Comparison of ENCODE assay signal across 25 mouse cellular contexts in the genomic region with DNA sequence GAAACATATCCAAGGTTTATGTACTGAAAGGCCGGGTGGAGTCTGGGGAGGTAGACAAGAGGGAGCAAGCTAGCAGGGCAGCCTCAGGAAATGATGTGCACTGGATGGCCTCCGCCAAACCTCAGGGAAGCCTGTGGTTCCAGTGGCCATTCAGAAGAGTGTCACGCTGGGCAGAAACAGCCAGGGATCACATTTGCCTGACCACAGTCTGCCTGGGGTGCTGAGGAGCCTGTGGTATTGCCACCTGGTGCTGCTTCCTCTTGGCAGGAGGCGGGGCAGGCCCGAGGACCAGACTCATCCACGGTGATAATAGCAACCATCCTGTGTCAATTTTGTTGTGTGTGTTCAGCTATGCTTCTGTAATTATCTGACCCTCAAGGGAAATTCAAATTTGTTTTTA. TPM values are rescaled to one million over a fixed set of nuclear protein-coding genes. Genes with fewer than 3 reads are reported as not detected.
A peak's percentile ranks its signal among the peaks of the same experiment; 100 is the strongest.
DNase-seq lines count a peak whose midpoint lies in the region; ATAC-seq and TF ChIP-seq lines count a peak whose summit lies in the region.
"Had no signal": no experiment of that assay in that cellular context is flagged by ENCODE, and none has a peak within 500 bp of the region (broad histone marks: within the 10 kb centered on the region; RNA-seq: fewer than 3 reads in every experiment).

No protein-coding gene starts in this region.

- H3K27me3 ChIP-seq in C2C12 (ENCODE audit: control insufficient read depth, insufficient read depth, insufficient read length) (no peaks in the 10 kb centered on the region), myocyte (ENCODE audit: control insufficient read depth, insufficient read depth, insufficient read length) (no peaks in the 10 kb centered on the region)
- H3K27me3 ChIP-seq in embryonic facial prominence, embryonic 14.5 days (replicated peaks; ENCODE audit: control insufficient read depth, insufficient read depth, low read length): no peaks in the 10 kb centered on the region
- H3K27me3 ChIP-seq: heart, embryonic 15.5 days; intestine, embryonic 15.5 days; midbrain, embryonic 12.5 days had no signal

- no peak overlapping the region for H3K4me3 ChIP-seq in C2C12 (ENCODE audit: insufficient read depth, poor library complexity, severe bottlenecking)
- H3K4me3 ChIP-seq in embryonic facial prominence, embryonic 14.5 days (ENCODE audit: low read depth, low read length): no peak overlapping the region
- no peak overlapping the region for H3K4me3 ChIP-seq in myocyte
- H3K4me3 ChIP-seq: forebrain, embryonic 10.5 days; heart, embryonic 15.5 days; intestine, embryonic 15.5 days; limb, embryonic 10.5 days; midbrain, embryonic 12.5 days had no signal

- no peak overlapping the region for H3K27ac ChIP-seq in embryonic facial prominence, embryonic 14.5 days (replicated peaks; ENCODE audit: low read depth, low read length)
- H3K27ac ChIP-seq: forebrain, embryonic 10.5 days; heart, embryonic 15.5 days; intestine, embryonic 15.5 days; limb, embryonic 10.5 days; macrophage; midbrain, embryonic 12.5 days; stomach, postnatal 0 days had no signal

- H3K79me2 ChIP-seq in C2C12 (ENCODE audit: control insufficient read depth, insufficient read depth) (no peaks in the 10 kb centered on the region), myocyte (ENCODE audit: control insufficient read depth, insufficient read depth) (no peaks in the 10 kb centered on the region)

- no peaks in the 10 kb centered on the region for H3K9me3 ChIP-seq in embryonic facial prominence, embryonic 14.5 days (ENCODE audit: control insufficient read depth, low read length)
- H3K9me3 ChIP-seq: forebrain, embryonic 10.5 days; heart, embryonic 15.5 days; intestine, embryonic 15.5 days; limb, embryonic 10.5 days; midbrain, embryonic 12.5 days had no signal

- WGBS in embryonic facial prominence, embryonic 14.5 days: 45% methylated on average over 6 of the region's 6 CpGs

- no peak overlapping the region for H3K9ac ChIP-seq in embryonic facial prominence, embryonic 14.5 days (ENCODE audit: low read depth, low read length)
- H3K9ac ChIP-seq: heart, embryonic 15.5 days; intestine, embryonic 15.5 days; midbrain, embryonic 12.5 days had no signal

- no peak for TF ChIP-seq POLR2A in myocyte (IDR thresholded peaks at IDR 0.05; ENCODE audit: insufficient read length, low read depth)

- ATAC-seq in embryonic facial prominence, embryonic 14.5 days (ENCODE audit: low read depth): 0 out of 2 replicates have a peak, but pooled peaks have one; percentile 22
- ATAC-seq in megakaryocyte-erythroid progenitor cell, adult 5-6 weeks (replicated peaks; ENCODE audit: low FRiP score, low TSS enrichment, poor library complexity, severe bottlenecking): no peak
- ATAC-seq: forebrain, embryonic 16.5 days; hindbrain, embryonic 16.5 days; intestine, embryonic 15.5 days; lung, postnatal 0 days had no signal

- H3K79me3 ChIP-seq in C2C12 (ENCODE audit: low read depth): no peaks in the 10 kb centered on the region

- H3K4me2 ChIP-seq in embryonic facial prominence, embryonic 14.5 days (ENCODE audit: low read depth, low read length): no peak overlapping the region
- H3K4me2 ChIP-seq in myocyte (ENCODE audit: low read depth): peak overlapping the region; percentile 64
- H3K4me2 ChIP-seq: heart, embryonic 15.5 days; intestine, embryonic 15.5 days; midbrain, embryonic 12.5 days had no signal

- H3K36me3 ChIP-seq in C2C12 (ENCODE audit: control insufficient read depth, insufficient read depth) (no peaks in the 10 kb centered on the region), myocyte (ENCODE audit: control insufficient read depth, insufficient read depth) (no peaks in the 10 kb centered on the region)
- no peaks in the 10 kb centered on the region for H3K36me3 ChIP-seq in embryonic facial prominence, embryonic 14.5 days (ENCODE audit: control insufficient read depth, insufficient read depth, low read length)
- H3K36me3 ChIP-seq: forebrain, embryonic 10.5 days; heart, embryonic 15.5 days; intestine, embryonic 15.5 days; limb, embryonic 10.5 days; midbrain, embryonic 12.5 days had no signal

- peaks cover 2% of the 10 kb centered on the region for H3K4me1 ChIP-seq in embryonic facial prominence, embryonic 14.5 days (ENCODE audit: control insufficient read depth, insufficient read depth, low read length)
- H3K4me1 ChIP-seq: intestine, embryonic 15.5 days had no signal

- DNase-seq in heart, adult 11 months: peak; percentile 73
- DNase-seq in heart, adult 18-20 months: no peak
- no peak for DNase-seq in embryonic facial prominence, embryonic 14.5 days (ENCODE audit: low spot score)
- DNase-seq in cerebellum, postnatal 36 days: no peak
- DNase-seq: adrenal gland, postnatal 36 days; B cell, adult 2 months; cerebellum, postnatal 14 days; gastrocnemius, postnatal 10 days; heart, postnatal 36 days; kidney, adult 8-10 months; kidney, postnatal 10 days; liver had no signal

- TF ChIP-seq CTCF in C2C12 (IDR thresholded peaks at IDR 0.05; ENCODE audit: control insufficient read depth, insufficient read depth, insufficient read length): no peak

- H3ac ChIP-seq in C2C12 (ENCODE audit: control insufficient read depth, insufficient read length, low read depth): no peak overlapping the region
- no peak overlapping the region for H3ac ChIP-seq in myocyte (ENCODE audit: control insufficient read depth, insufficient read length)

TF ChIP-seq in C2C12, 6 proteins besides CTCF, POLR2A, EP300 and RAD21:
- TF ChIP-seq MYOG (IDR thresholded peaks at IDR 0.05; ENCODE audit: control insufficient read depth, extremely low read depth, insufficient read length) (no peak), FOSL1 (IDR thresholded peaks at IDR 0.05; ENCODE audit: insufficient read depth, low read length, poor library complexity, severe bottlenecking) (no peak), MYOD1 (IDR thresholded peaks at IDR 0.05; ENCODE audit: control insufficient read depth, insufficient read length, low read depth) (peak; percentile 94), CEBPB (IDR thresholded peaks at IDR 0.05; ENCODE audit: low read depth) (no peak), MAX (IDR thresholded peaks at IDR 0.05) (peak; percentile 52)

TF ChIP-seq in myocyte, 11 proteins besides CTCF, POLR2A, EP300 and RAD21:
- TF ChIP-seq MYOD1 (IDR thresholded peaks at IDR 0.05; ENCODE audit: control insufficient read depth in 1 of 3, insufficient read length in 2 of 3, low read depth in 2 of 3): peak in 2 of 3 experiments; percentile 75 to 93
- TF ChIP-seq CEBPB (IDR thresholded peaks at IDR 0.05; ENCODE audit: insufficient read depth, poor library complexity, severe bottlenecking): no peak
- no peak for TF ChIP-seq POLR2AphosphoS2 (IDR thresholded peaks at IDR 0.05; ENCODE audit: insufficient read length, low read depth)
- no peak for TF ChIP-seq E2F4 (IDR thresholded peaks at IDR 0.05; ENCODE audit: insufficient read depth)
- TF ChIP-seq TCF12 (IDR thresholded peaks at IDR 0.05; ENCODE audit: insufficient read depth, poor library complexity, severe bottlenecking): peak; percentile 14
- TF ChIP-seq MAX (IDR thresholded peaks at IDR 0.05; ENCODE audit: low read depth): no peak
- peak; percentile 32 to 89 (median 67) for TF ChIP-seq MYOG (IDR thresholded peaks at IDR 0.05; ENCODE audit: control insufficient read depth in 1 of 3, insufficient read depth in 1 of 3, insufficient read length in 2 of 3, low read depth in 2 of 3)
- peak; percentile 63 for TF ChIP-seq TCF3 (IDR thresholded peaks at IDR 0.05; ENCODE audit: insufficient read length, low read depth)
- TF ChIP-seq REST (IDR thresholded peaks at IDR 0.05; ENCODE audit: insufficient read depth, insufficient read length): no peak
- TF ChIP-seq SRF (IDR thresholded peaks at IDR 0.05; ENCODE audit: control insufficient read depth, insufficient read length, low read depth): no peak
- TF ChIP-seq USF1 (IDR thresholded peaks at IDR 0.05; ENCODE audit: low read depth): no peak
TF ChIP-seq in myocyte: peak in this region for 4.

RNA-seq across cellular contexts. Expression of gene Rhou, which starts 18.9 kb away (rescaled TPM):
- total RNA-seq in heart, adult 18-20 months (2021): 1 to 10 TPM; 6.3 to 8.9 TPM
- polyA plus RNA-seq in C2C12 (2012; fragmentation: generic; extraction: Trizol) (22.7 TPM), myocyte (2012; fragmentation: generic; extraction: Trizol) (11.8 TPM)
- polyA plus RNA-seq in embryonic facial prominence, embryonic 14.5 days (2014; fragmentation: Nextera tagmentation; extraction: Ambion mirVana): 9.5 and 9.6 TPM in 2 replicates
- 0.25 TPM in 1 of 2 replicates, not detected in the other for total RNA-seq in megakaryocyte-erythroid progenitor cell, adult 5-6 weeks (2014; fragmentation: Nextera tagmentation)
- total RNA-seq in megakaryocyte-erythroid progenitor cell, adult 5-6 weeks (2017): 0.05 TPM in 1 of 2 replicates, not detected in the other
